Mouse (Mus musculus): Measurements from ENCODE around the gene Gm5737.

GRCm38 (mm10) chr7:120796369-120796768 is 15.8 kb upstream of the Gm5737 start:
- TF ChIP-seq CTCF (IDR thresholded peaks at IDR 0.05) (no peak), POLR2A (IDR thresholded peaks at IDR 0.05; ENCODE audit: insufficient read depth, low read depth, low read length) (no peak)
